Mouse (Mus musculus) embryo, embryonic 11 days (tissue): ENCODE data around the gene Stx19.

Source experiments
- DNase-seq: peaks from one replicate; pipeline ENCODE4 v3.0.0-alpha.2; 2015

The Stx19 gene

DNA sequence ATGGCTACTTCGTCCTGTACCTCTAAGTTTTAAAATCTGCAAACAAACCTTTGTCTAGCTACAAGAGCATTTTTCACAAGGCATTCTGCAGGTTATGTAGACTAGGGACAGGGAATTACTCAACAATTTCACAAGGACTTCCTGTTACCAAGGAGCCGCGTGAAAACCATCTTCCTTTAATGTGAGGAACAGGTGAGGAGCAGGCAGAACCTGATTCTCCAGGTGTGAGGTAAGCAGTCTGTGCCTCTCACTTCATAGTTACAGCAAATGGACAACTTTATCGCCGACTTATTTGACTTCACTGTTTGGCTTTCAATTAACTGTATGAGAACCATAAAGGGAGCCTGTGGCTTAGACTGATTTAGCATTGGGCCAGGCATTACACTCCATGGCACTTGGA lies at the start of gene Stx19:
TSS of gene Stx19 (plus strand) at position 186 of the 400 bp plus-strand sequence.
- no peak for DNase-seq

DNA sequence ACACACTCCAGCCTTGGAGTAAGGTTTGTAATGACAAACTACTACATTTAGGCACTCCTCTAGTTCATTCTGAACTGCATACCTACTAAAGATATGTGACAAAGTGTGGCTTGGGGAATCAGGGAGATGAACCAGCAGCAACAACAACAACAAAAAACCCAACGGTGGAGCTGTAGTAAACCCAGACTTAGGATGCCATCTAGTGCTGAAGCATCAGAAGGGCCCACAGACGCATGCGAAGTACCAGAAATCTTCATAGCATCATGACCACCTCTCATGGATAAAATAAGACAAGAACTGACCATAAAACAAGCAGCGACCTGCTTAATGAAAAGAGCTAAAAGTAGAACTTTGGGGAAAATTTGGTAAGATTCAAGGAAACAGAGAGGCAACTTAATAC lies 41.0 kb upstream of the Stx19 start:
- no peak for DNase-seq

DNA sequence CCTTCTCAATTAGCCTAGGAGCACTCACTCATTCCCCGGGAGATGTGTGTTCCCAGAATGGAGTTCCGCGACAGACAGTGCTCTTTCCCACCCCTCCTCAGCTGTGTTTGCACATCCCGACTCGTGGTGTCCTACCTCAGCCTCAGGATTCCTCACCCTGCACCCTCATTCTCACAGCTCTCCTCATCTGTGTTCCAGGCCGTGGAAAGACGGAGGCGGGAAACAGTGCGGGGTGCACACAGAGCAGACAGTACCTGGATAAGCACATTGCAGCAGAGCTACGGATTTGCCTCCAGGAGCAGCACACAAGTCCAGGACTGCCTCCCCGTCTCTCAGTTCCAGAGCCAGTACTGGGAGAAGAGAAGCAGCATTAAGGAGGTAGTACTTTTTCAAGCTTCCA lies 38.4 kb upstream of the Stx19 start:
- DNase-seq, result no peak

DNA sequence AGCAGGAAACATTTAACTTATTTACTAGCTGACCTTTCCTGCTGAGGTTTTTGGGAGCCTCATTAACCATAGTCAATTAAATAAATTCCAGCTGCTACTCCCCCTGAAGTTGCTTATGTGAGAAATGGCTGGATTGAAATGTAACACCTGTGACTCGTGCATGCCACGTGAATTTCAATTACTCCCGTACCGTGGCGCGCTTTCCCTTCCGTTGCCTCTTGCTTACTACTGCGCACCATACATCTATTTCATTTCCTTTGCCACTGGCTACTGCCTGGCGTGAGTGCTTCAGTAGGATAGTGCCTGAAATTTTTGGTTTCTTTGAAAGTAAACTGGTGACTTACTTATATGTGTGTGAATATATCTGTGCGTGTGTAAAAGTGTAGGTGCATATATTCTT lies 36.2 kb upstream of the Stx19 start:
- no peak for DNase-seq

GRCm38 (mm10) chr16:62782229-62782628 lies 32.2 kb upstream of the Stx19 start:
- peak; percentile 45 for DNase-seq

DNA sequence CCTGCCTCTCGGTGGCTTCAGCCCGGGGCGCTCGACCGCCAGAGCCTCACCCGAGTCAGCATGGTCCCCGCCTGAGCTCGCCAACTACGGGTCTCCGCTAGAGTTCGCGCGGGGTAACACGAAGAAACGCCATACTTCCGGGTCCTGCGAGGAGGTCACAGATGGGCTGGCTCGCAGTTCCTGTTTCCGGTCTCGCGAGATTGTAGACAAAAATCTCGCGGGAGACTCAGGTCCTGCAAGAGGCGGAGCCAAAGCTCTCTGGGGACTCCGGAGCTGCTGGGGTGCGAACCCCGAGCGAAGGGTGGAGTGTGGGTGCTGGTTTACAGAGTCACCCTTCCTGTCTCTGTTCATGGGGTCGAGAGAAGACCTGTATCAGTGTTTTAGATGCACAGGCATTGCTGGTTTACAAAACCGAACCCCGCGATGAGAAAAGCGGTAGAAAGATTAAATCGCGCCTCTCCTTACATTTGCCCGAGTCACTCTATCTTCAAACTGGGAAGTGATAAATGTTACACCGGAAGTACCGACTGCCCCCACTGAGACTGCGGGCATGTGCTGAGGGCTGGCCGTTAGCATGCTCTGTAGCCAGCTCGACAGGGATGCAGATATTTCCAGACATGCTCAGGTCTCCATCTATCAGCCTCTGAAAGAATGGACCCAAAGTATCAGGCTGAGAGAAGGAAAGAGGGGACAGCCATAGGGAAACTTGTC lies 27.7 kb upstream of the Stx19 start, which contains the start of gene Nsun3:
TSS of gene Nsun3 (minus strand) at position 198 of the 711 bp plus-strand sequence.
- DNase-seq, result peak; percentile 99

DNA sequence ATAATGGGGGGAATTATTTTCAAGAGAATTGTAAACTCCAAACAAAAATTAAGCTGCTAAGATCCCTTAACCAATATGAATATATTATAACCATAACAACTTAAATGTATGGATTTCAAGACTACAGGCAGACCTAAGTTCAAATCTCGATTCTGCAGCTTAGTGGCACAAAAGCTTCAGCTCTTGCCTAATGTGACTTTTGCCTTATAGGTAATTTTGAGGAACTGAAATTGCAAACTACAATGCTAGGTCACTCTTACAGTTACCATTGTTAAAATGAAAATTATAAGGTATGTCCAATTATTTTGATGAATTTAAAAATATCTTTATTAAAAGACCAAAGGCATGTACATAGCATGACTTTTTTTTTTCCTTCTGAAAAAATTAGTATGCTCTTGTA lies 17.9 kb upstream of the Stx19 start:
- DNase-seq, result no peak

DNA sequence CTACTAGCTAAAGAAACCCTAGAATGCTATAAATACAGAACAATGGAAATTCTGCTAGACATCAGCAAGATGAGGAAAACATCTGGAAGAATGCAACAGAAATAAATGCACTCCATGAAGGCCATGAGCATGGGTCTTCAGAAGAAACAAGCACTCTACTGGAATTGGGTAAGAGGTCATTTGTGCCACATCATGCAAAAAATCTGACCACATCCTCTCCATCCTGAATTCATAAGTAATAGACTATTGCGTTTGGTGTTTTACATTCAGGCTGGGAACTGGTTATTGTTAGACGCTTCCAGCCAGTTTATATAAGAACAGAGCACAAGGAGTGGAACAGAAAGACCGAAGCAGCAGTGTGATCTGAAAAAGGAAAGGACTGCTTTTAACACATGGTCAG lies 15.7 kb upstream of the Stx19 start:
- DNase-seq, result no peak

DNA sequence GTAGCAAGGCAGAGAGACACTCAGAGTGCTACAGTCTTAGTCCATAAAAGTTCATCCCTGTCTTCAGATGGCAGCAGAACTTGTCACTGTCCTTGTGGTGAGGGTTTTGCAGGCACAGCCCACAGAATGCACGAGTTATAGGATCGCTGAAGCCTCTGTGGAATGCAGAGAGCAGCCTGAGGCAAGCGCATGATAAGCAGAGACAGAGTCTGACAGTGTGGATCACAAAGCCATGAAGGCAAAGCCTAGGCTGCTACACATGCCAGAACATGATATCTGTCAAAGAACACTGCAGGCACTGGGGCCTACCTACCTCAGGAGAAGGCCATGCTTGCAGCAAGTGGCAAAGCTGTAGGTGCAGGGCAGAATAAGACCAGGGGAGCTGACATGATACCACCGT lies 15.1 kb upstream of the Stx19 start:
- no peak for DNase-seq

DNA sequence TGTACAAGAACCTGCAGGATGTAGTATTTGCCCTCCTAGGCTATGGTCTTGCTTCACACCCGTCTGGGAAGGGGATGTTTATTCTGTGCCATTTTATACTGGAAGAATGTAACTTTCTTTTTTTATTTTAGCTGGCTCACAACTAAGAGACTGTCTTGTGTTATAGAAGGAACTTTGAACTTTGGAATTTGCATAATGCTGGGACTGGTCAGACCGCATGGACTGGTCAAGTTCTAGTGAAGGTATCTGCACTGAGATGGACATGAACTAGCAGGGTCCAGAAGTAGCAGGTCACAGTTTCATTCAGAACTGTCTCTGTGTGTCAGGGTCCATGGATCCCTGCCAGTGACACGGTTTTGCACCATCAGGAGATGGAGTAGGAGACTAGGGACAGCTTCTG lies 14.6 kb upstream of the Stx19 start:
- DNase-seq, result no peak

GRCm38 (mm10) chr16:62804621-62805020 lies 9.9 kb upstream of the Stx19 start:
- no peak for DNase-seq

- peak; percentile 29 for DNase-seq
These were observed 7.1 kb upstream of the Stx19 start for GRCm38 (mm10) chr16:62807249-62807979.

DNA sequence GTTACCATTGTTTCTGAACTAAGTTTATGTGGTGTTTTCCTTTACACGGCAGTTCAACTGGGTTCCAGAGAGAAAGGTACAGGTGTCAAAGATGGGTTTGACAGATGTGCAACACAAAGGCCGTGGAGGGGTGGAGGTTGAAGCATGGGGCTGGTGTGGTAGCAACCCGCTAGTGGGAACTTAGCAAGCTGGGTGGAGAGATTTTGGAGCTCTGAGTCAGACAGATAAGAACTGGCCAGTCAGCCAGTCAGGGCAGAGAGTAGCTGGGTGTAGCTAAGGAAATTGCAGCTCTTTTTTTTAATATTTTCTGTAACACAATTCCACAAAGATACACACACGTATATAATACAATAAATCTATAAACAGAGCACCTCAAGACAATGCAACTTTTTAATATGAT lies 3.6 kb upstream of the Stx19 start:
- no peak for DNase-seq

- DNase-seq, result no peak
These were observed 686 bp upstream of the Stx19 start for GRCm38 (mm10) chr16:62813790-62814189.

- DNase-seq, result no peak
These were observed 8.0 kb downstream of the Stx19 start for GRCm38 (mm10) chr16:62822472-62822871.

DNA sequence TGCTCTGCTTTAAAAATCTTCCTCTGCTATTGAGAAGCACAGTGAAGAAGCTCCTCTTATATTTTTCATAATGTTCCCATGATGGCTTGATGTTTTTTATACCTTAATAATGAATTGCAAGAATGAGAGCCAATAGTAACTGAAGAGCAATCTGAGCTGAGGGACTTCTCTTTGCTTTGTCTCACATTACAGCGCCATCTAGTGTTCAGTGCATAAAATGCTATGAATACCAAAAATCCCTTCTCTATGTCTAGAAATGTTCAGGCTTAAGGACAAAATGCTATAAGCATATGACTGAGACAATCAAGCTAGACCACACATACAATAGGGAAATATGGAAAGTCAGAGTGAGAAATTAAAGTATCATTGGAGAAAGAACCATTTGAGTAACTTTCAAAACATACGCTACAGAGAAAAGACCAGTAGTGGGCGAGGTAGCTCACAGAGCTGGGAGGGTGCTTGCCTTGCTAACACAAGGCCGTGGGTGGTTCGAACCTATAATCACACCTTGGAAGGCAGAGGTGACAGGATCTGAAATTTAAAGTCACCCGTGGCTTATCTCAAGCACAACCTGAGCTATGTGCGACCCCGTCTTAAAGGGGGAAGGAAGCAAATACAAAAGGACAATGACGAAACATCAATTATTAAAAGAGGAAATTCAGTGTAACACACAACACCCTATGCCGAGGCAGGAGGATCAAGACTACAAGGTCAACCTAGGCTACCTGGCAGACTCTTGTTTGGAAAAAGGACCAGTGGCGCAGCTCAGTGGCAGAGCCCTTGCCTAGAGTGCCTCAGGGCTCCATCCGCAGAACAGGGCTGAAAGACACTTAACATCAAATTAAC lies 11.9 kb downstream of the Stx19 start:
- peak; percentile 77 for DNase-seq

GRCm38 (mm10) chr16:62832027-62832426 lies 17.6 kb downstream of the Stx19 start:
- DNase-seq, result no peak

GRCm38 (mm10) chr16:62832481-62832880 lies 18.0 kb downstream of the Stx19 start:
- peak; percentile 70 for DNase-seq

DNA sequence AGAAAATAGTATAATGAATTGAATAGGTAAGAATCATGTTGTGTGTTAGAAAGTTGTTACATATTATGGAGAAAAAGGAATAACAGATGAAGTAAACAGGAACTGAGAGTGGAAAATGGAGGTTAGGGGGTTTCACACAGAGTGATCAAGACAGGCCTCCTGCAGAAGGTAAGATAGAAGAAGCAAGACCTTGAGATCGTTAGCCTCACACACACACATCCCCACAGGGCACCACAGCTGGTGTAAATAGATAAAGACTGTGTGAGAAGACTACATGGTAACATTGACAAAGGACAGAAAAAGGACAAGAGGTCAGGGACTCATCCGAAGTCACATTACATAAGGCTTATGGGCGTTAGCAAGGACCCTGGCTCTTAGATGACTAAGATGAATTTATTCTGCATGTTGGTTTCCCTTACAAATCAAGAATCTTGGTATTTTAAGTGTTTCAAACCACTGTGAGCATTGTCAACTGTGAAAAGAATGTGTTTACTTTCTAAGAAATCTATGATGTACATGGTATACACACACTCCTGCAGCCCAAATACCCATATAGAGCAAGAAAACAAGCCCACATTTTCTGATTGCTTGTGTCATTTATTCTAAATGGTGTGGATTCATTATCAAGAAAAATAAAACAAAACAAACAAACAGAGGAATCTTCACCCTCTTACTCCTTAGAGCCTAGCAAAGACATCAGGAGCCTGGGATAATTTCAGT lies 19.7 kb downstream of the Stx19 start:
- DNase-seq, result no peak

- DNase-seq, result no peak
These were observed 30.9 kb downstream of the Stx19 start for GRCm38 (mm10) chr16:62845341-62845740.

GRCm38 (mm10) chr16:62846498-62847312 lies 32.2 kb downstream of the Stx19 start, which contains the start of gene Arl13b:
TSS of gene Arl13b (minus strand) at chr16:62847040.
- peak; percentile 98 for DNase-seq
